Mouse (Mus musculus) urinary bladder, postnatal 10 days (tissue): ENCODE results near the gene Clcnkb.

ENCODE experiments used
- DNase-seq: peaks from one replicate; pipeline ENCODE4 v3.0.0; 2022; ENCODE audit warnings: low spot score

The Clcnkb gene

DNA sequence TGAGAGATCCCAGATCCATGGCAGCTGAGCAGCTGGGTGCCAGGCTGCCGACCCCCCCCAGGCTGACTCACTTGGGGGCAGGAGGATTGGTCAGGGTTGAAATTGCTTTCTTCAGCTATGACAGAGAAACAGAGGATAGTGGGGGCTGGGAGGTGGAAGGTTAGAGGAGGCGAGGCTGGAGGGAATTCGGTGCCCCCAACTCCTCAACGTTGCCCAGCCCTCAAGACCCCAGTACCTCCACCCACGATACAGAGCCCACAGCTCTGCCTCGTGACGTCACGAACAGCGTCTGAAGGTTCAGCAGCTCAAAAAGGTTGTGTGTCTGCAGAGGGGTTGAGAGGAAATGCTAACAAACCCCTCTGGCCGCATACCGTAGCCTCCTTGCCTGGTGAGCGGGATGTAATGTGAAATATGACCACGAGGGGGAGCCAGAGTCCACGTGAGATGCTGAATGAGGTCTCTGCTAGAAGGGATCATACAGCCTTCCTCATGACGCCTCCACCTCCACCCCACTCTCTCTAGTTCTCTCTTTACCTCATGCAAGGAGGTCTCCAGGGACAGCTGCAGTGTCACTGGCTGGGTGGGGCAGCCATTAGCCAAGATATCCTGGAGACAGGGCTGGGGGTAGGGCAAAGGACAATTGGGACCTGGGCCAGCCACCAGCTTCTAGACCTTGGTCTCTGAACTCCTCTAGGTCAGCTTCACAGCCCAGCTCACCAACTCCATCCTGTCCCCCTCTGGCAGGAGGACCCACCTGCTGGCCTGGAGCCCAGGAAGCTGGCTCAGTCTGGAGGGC lies 11.1 kb downstream of the Clcnkb start:
- DNase-seq = peak; percentile 74

DNA sequence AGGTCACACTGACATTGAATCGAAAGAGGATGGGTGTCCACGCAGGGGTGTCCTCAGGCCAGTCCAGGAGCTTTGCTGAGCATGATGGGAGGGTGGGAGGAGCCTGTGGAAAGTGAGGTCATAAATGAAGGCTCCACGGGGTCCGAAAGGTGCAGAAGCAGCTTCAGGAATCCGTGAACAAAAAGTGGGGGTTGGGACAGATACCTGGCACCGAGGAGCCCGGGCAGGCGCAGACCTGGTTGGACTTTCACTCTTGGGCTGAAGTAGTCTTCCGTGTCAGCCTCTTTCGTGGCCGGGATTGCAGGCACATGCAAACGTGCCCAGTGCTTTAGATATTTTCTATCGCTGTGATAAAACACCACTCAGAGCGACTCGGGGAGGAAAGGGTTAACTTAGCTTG lies 15.6 kb downstream of the Clcnkb start:
- no peak for DNase-seq

DNA sequence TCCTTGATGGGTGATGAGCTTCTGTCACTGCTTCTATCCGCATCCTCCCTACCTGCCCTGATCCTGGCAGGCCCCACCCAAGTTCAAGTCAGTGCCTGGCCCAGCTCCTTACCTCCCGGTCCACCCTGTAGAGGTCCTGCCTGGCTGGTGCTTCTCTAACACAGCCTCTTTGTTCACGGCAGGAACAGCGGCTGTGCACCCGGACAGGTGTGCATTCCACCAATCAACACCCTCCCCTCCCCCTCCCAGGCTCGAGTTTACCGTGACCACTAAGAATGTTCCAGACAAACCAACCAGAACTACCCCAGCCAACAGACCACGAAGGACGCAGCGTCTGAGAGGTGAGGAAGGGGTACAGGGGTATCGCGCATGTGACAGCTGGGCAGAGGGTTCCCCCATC lies 17.3 kb downstream of the Clcnkb start, which contains the start of gene Clcnka:
Gene Clcnka (minus strand): TSS at position 180 of the 400 bp plus-strand sequence.
- no peak for DNase-seq

DNA sequence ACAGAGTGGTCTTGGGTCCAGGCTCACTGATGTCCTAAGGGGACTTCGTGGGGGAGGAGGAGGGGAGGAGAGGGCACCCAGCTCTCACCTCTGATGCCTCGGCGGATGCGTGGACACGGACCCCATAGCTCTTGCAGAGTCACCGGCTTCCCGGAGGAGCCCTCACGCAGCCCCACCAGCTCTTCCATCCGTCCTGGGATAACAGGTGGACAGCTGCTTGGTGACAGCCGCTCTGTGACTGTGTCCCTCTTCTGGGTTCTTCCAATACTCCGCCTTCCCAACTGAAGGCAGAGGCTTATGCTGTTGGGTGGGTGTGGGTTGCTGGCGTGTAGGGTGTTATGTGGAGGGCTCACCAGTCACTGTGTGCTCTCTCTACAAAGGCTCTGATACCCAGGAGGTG lies 18.0 kb downstream of the Clcnkb start:
- DNase-seq = no peak

DNA sequence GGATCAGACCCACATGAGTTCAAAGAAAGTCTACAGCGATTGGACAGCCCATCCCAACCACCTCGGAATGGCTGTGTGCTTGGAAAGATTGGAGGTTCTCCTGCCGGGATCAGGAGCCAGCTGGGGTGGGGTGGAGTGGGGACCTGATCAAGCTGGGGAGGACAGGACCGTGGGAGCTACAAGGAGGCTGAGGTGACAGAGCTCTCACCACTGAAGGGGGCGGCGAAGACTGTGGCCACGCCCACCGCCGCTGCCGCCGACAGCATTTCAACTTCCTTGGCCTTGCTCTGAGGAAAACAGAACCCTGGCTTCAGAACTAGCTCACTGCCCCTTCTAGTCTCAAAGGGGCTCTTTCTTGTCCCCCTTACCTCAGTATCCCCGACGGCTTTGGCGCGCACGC lies 21.1 kb downstream of the Clcnkb start:
- no peak for DNase-seq

DNA sequence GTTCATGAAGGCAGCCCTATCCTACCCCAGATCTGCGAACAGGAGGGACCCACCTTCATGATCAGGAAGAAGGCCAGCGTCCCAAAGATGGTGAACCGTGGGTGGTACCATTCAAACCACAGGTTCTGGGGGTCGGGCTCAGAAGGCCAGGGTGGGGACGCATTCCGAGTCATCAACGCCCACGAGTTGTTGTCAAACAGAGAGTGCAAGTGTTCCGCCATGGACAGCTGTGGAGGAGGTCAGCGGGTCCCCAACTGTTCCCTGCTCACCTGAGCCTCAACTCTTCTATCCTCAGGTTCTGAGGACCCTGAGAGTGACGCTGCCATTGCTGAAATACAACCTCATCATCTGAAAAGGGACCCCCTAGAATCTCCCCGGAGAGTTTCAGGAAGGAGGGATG lies 24.5 kb downstream of the Clcnkb start:
- no peak for DNase-seq

DNA sequence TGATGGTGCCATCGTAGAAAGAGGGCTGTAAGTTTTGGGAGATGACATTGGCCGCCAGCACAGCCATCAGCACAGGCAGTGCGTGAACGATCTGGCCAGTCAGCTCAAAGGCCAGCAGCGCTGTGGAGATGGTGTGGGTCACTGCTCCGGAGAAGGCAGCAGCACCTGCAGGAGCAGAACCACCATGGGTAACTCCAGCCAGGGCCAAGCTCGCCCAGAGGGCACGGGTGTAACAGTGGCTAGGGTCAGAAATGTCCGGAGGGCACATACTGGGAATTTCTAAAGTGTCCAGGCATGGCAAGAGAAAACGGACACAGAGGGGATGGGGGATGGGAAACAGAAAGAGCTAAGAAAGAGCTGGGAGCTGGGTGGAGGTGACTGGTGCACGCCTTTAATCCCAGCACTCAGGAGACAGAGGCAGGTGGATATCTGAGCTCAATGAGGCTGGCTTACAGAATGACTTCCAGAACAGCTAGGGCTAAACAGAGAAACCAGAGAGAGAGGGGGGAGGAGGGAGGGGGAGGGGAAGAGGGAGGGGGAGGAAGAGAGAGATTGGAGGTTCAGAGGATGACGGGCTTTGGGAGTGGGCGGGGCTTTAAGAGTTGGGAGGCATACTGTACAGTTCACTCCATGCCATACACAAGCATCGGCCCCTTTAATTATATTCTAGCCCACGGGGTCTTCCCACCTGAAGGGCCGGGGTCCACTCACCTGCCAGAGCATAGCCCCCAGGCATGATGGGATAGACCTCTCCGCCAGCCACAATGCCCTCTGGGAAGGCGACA lies 26.3 kb downstream of the Clcnkb start:
- DNase-seq = no peak

DNA sequence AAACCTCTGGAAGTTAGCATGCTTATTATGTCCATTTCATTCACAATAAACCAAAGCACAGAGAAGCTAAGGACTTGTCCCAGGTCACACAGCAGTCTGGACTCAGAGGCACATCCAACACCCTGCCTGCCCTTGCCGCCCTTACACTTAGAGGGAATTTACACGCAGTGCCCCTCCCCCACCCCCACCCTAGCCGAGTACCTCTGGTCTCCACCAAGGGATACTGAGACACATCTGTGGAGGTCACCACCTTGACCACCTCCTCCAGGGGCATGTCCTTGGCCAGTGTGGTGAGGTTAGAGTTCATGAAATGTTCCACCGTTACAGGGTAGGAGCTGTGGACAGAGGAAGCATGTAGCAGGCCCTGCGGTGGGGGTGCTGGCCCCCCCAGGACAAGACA lies 27.9 kb downstream of the Clcnkb start:
- DNase-seq = no peak

DNA sequence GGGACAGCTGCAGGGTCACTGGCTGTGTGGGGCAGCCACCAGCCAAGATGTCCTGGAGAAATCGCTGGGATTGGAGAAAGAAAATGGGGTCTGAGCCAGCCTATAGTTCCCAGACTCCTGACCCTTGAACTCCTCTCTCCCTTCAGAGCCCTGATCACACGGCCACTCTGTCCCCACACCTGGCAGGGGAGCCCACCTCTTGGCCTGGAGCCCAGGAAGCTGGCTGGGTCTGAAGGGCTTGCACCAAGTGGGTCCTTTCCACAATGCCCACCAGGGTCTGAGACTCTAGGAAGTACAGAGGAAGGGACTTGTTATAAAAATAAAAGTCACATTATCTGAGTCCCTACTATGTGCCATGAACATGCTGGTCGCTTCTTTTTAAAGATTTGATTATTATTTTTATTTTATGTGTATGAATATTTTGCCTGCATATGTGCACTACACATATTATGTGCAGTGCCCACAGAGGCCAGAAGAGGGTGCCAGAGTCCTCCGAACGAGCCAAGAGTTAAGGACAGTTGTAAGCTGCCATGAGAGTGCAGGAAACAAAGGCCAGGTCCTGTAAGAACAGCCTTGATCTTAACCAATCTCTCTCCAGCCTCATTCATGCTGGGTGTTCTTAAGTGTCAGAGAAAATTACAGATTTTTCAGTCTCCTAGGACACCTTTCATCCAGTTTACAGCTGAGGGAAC lies 28.6 kb downstream of the Clcnkb start:
- DNase-seq = no peak

DNA sequence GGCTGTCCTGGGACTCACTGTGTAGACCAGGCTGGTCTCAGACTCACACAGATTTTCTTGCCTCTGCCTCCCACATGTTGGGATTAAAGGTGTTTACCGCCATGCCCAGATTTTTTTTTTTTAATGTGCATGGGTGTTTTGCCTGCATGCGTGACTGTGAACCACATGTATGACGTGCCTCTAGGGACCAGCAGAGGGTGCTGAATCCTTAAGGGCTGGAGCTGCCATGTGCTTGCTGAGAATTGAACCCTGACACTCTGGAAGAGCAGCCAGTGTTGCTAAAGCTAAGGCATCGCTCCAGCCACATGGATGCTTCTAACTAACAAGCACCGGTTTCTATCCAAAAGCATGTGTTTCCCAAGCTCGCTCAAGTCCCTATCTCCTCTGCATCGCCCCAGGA lies 29.7 kb downstream of the Clcnkb start:
- DNase-seq = no peak

DNA sequence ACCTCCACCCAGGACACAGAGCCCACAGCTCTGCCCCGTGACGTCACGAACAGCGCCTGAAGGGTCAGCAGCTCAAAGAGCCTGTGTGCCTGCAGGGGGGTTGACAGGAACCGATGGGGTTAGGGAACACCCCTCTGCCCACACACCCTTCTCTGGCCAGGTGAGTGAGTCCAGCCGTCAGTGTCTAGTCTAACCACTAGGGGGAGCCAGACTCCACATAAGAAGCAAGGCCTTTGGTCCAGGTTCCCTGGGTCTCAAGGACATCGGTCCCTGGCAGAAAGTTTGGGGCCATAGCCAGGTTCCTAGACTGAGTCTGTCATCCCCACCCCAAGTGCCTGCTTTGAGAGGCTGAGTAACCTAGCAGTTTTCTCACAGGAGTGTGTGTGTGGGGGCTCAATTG lies 30.5 kb downstream of the Clcnkb start:
- DNase-seq = no peak

DNA sequence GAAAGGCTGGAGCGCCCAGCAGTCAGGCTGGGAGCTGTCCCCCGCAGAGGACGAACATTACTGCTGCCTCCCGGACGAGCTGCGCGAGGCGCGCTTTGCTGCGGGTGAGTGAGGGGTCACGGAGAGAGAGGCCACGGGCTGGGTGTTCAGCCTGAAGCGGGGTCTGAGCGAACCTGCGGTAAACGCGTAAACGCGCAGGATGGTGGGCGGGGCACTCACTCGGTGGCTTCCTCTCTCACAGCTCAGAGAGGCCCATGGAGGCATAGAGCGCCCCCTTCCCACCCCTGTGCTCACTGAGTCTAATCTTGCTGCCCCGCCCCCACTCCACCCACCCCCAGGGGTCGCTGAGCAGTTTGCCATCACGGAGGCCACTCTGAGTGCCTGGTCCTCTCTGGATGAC lies 33.4 kb downstream of the Clcnkb start:
- no peak for DNase-seq

DNA sequence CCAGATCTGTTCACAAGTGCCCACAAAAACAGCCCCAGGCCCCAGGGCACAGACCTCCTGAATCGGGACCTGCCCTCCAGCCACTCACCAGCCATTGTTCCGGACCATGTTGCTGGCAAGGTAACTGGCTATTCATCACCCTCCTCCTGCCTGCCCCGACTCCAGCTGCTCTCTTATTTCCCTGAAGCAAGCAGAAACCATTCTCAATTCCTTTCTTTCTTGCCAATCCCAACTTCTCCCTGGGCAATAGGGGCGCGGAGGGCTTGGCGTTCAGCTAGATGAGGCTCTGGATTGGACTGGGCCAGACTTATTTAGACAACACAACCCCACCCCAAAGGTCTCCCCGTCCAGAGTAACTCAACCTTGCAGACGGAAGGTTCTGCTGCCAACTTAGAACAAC lies 36.1 kb downstream of the Clcnkb start:
- DNase-seq = no peak

DNA sequence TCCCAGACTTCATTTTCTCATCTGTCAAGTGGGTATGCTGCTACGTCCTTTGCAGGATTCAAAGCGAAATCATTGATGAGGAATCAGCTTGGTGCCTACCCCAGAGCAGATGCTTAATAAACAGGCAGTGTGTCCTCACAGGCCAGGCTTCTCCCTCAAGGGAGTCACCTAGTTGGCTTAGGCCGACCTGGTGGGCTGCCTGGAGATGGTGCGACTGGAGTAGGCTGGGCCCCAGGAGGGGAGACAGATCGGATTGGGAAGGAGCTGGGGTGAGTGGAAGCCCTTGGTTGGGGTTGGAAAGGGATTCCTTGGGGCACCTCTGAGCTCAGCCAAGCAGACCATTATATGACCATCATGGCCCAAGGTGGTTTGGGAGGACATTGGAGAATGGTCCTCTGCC lies 43.4 kb downstream of the Clcnkb start:
- DNase-seq = no peak

DNA sequence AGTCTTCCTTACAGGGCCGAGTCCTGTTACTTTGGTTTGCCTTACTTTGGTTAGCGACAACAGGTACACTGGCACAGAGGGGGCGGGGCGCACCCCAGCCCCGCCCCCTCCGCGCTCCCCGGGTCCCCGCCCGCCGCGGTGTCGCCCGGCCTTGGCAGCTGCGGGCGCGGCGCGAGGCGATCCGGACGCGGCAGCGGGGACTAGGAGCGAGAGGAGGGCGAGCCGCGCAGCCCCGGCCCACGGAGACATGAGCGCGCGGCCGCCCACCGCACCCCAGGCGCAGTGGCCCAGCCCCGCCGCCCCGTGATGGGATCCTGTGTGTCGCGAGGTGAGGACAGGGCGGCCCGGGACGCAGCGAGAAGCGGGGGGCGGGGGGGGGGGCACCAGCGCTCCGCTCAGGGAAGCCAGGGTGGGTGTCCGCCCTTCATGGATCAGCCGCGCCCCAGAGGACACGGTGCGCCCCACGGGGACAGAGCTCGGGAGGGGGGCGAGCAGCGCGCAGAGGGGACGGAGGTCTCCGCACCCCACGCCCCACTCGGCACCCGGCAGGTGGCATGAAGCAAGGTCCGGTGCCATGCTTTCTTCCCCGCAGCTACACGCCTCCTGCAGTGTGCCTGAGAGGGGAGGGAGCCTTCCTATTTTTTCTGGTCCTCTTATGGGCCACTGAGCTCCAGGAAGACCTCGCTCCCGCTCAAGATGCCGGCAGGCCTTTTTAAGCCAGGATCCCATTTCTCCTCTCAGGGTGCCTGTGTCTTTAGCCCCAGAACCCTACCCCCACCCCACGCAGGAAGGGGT lies 47.6 kb downstream of the Clcnkb start, which contains the start of gene Fam131c:
Gene Fam131c (plus strand): TSS at position 224 of the 795 bp plus-strand sequence.
- DNase-seq = no peak

DNA sequence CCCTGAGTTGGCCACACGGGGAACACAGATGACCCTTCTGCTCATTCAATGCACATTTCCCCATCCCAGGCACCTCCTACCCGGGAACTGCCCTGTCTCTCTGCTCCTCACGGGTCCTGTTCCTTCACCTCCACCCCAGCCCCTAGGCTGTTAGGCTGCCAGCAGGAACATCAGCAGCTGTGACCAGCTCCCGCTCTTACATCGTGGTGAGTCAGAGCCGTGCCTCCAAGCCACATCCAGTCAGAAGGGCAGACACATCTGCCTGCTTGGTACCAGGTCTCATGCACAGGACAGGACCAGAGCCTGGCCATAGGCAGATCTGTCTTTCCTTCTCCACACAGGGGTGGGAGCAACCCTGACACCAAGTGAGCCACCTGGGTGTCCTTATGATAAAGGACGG lies 49.9 kb downstream of the Clcnkb start:
- no peak for DNase-seq

DNA sequence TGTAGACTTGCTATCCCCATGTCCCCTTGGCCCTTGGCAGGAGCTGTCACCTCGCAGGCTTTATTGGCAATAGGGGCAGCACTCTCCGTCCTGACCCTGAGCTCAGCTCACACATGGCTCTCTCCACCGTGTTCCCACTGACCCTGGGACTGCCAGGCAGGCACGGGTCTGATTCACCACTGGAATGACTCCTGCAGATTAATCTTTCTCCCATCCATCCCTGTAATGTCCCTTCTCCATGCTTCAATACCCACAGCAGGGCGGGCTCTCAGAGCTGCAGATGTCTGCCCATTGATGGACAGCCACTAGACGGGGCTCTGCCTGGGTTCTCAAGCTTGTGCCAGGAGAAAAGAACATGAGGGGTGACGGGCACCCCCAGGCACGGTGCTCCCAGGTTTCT lies 50.7 kb downstream of the Clcnkb start:
- no peak for DNase-seq

DNA sequence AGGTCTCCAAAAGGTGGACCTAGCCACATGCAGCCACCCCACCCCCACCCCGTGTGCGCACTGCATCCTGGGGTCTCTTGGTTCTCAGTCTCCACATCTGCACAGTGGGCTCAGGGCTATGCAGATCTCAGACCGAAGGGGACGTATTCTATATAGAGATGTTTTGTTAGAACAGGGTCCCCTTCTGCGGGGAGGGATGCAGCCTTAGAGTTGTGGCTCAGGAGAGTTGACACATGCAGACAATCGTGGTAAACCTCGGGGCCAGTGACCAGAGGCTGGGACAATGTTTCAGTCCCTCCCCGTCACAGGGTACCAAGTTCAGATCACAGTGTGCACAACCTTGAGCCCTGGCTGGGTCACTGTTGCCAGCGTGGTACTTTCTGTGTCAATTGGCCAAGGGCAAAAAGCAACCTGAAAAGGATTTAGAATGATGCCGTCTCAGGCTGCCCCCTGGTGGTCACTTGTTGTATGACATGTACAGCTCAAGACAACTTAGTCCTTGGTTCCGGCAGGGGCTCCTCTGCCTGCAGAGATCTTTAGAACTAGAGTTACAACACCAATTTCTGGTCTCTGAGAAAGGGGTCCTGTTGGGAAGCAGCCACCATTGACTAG lies 52.8 kb downstream of the Clcnkb start:
- DNase-seq = peak; percentile 51

DNA sequence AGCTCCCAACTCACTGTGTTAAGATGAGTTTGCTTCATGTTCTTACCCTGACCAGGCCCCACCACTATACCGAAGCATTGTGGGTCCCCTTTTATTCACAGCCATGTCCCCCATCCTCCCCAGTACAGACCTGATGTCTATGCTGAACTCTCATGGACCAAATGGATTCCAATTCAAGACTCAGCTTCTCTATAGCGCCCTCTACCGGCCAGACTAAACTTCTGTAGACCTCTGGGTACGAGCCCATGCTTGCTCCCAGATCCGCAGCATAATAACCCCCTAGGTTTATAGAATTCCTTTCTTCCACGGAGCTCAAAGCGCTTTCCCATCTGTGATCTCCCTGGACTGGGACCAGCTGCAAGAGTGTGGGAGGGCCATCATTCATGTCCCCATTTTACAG lies 55.0 kb downstream of the Clcnkb start:
- no peak for DNase-seq

DNA sequence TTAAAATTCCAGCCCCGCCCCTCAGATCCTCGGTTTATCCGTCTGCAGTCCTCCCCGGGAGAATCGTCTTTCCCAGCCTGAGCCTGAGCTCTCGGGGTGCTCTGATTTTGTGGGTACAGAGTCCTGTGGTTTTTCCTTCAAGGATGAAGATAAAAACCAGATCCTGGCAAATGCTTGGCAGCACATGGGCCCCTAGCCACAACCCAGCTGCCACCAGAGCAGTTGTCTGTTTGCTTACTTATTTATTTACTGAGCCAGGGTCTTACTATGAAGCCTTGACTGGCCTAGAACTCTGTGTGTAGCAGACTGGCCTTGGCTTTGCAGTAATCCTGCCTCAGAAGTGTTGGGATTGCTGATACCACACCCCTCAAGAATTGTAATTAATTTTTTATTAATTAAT lies 56.6 kb downstream of the Clcnkb start:
- no peak for DNase-seq

DNA sequence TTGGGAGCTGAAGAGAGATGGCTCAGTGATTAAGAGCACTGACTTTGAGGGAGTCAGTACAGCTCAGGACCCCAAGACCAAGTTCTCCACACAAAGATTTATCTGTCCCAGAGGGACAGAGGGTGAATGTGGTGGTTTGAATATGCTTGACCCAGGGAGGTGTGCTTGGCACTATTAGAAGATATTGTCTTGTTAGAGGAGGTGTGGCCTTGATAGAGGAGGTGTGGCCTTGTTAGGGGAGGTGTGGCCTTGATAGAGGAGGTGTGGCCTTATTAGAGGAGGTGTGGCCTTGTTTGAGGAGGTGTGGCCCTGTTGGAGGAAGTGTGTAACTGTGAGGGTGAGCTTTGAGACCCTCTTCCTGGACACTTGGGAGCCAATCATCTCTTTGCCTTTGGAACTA lies 58.0 kb downstream of the Clcnkb start:
- DNase-seq = no peak
